Mouse (Mus musculus) layer of hippocampus, adult 18-20 months (tissue): Measurements from ENCODE around the gene Timm13. TPM values are rescaled to one million over a fixed set of nuclear protein-coding genes. Genes with fewer than 3 reads are reported as not detected.

Experiments
- DNase-seq, 2 experiments: peaks; one replicate each; pipeline ENCODE4 v3.0.0; 2022; ENCODE audit warnings: low spot score in 2 of 2
- long read RNA-seq: library from polyadenylated mRNA; stranded (forward); transcript quantifications from one replicate; pipeline ENCODE4 v2.0.0, GENCODE M21; 2021
- total RNA-seq, 2 experiments: library from RNA; stranded (reverse); gene quantifications; 2 replicates each; pipeline ENCODE4 v1.2.3; 2021

The Timm13 gene
- total RNA-seq: 100 to 1,000 TPM; 136 to 144 TPM
- long read RNA-seq, transcript Timm13-201 (3 exons, 1,225 nt): major isoform, 88 of 102 reads
- long read RNA-seq, partial matches to known transcripts: 0 of 102 reads
- long read RNA-seq, other reads (novel, unspliced or antisense): 10 of 102 reads

GRCm38 (mm10) chr10:80900318-80901247 lies at the start of gene Timm13:
Gene Timm13, minus strand, starts transcription at chr10:80900969.
- DNase-seq: peak; percentile 99 to 100

- no peak for DNase-seq
Observed at GRCm38 (mm10) chr10:80950314-80950713, 49.5 kb upstream of the Timm13 start.

- no peak for DNase-seq
Observed at GRCm38 (mm10) chr10:80949081-80949480, 48.3 kb upstream of the Timm13 start.

- DNase-seq: no peak
Observed at GRCm38 (mm10) chr10:80948570-80948969, 47.8 kb upstream of the Timm13 start.

- no peak for DNase-seq
Observed at GRCm38 (mm10) chr10:80947802-80948201, 47.0 kb upstream of the Timm13 start.

- no peak for DNase-seq
Observed at GRCm38 (mm10) chr10:80946684-80947437, 46.1 kb upstream of the Timm13 start.

GRCm38 (mm10) chr10:80944231-80944630 lies 43.5 kb upstream of the Timm13 start:
- DNase-seq: no peak

- DNase-seq: no peak
Observed at GRCm38 (mm10) chr10:80943701-80944100, 42.9 kb upstream of the Timm13 start.

GRCm38 (mm10) chr10:80942919-80943318 lies 42.1 kb upstream of the Timm13 start:
- DNase-seq: no peak

- no peak for DNase-seq
Observed at GRCm38 (mm10) chr10:80940988-80941347, 40.2 kb upstream of the Timm13 start.

- no peak for DNase-seq
Observed at GRCm38 (mm10) chr10:80940320-80940987, 39.7 kb upstream of the Timm13 start.

- peak; percentile 58 to 79 for DNase-seq
Observed at GRCm38 (mm10) chr10:80939671-80940070, 38.9 kb upstream of the Timm13 start.

GRCm38 (mm10) chr10:80938831-80939550 lies 38.2 kb upstream of the Timm13 start:
- no peak for DNase-seq

GRCm38 (mm10) chr10:80937646-80938045 lies 36.9 kb upstream of the Timm13 start:
- no peak for DNase-seq

- no peak for DNase-seq
Observed at GRCm38 (mm10) chr10:80936810-80937164, 36.0 kb upstream of the Timm13 start.

GRCm38 (mm10) chr10:80936135-80936809 lies 35.5 kb upstream of the Timm13 start:
- no peak for DNase-seq

- no peak for DNase-seq
Observed at GRCm38 (mm10) chr10:80935698-80936097, 34.9 kb upstream of the Timm13 start.

- no peak for DNase-seq
Observed at GRCm38 (mm10) chr10:80935241-80935640, 34.5 kb upstream of the Timm13 start.

GRCm38 (mm10) chr10:80934136-80934985 lies 33.6 kb upstream of the Timm13 start:
- no peak for DNase-seq
